Mouse (Mus musculus) liver, embryonic 16.5 days (tissue): ENCODE measurements around the gene Ddi1. TPM values are rescaled to one million over a fixed set of nuclear protein-coding genes. Genes with fewer than 3 reads are reported as not detected.
"Not testable (repeated sequence)": the region's sequence is repeated elsewhere in the genome, so short reads cannot be mapped to it uniquely, and the experiment has no call there.

Experiments
- ATAC-seq: fragments of 200-750 bp; cut with Nextera tagmentation; 2 replicates; pipeline ENCODE4 v1.8.0; 2017; ENCODE audit warnings: low read depth, mild to moderate bottlenecking, moderate number of reproducible peaks, moderate library complexity
- H3K27ac ChIP-seq: fragments of 300-500 bp; sonication (generic); 2 replicates; pipeline ENCODE4 v1.5.1; 2014; ENCODE audit warnings: mild to moderate bottlenecking, low read length
- H3K27me3 ChIP-seq: fragments of 300-500 bp; sonication (generic); 2 replicates; pipeline ENCODE4 v1.6.1; 2014; ENCODE audit warnings: low read depth, low read length, mixed read lengths; ENCODE audit not compliant: control insufficient read depth, insufficient read depth
- H3K36me3 ChIP-seq: fragments of 300-500 bp; sonication (generic); 2 replicates; pipeline ENCODE4 v1.6.1; 2014; ENCODE audit warnings: mild to moderate bottlenecking; ENCODE audit not compliant: control insufficient read depth, insufficient read depth
- H3K4me1 ChIP-seq: fragments of 300-500 bp; sonication (generic); 2 replicates; pipeline ENCODE4 v1.6.1; 2014; ENCODE audit warnings: low read depth, low read length, mixed read lengths; ENCODE audit not compliant: control insufficient read depth
- H3K4me2 ChIP-seq: fragments of 300-500 bp; sonication (generic); 2 replicates; pipeline ENCODE4 v1.6.1; 2014; ENCODE audit warnings: low read depth, low read length, mixed read lengths
- H3K4me3 ChIP-seq: fragments of 300-500 bp; sonication (generic); 2 replicates; pipeline ENCODE4 v1.5.1; 2014; ENCODE audit warnings: low read depth, mild to moderate bottlenecking, low read length
- H3K9ac ChIP-seq: fragments of 300-500 bp; sonication (generic); 2 replicates; pipeline ENCODE4 v1.6.1; 2014; ENCODE audit warnings: low read depth, low read length
- H3K9me3 ChIP-seq: fragments of 300-500 bp; sonication (generic); replicated peaks from 2 replicates; pipeline ENCODE4 v1.6.1; 2016; ENCODE audit warnings: low read length; ENCODE audit not compliant: control insufficient read depth
- WGBS: fragments of 180-500 bp; shearing (Covaris S2); extraction: QIAGEN DNeasy Blood & Tissue Kit; methylation state at CpG from one replicate; pipeline ENCODE4 v1.1.7; 2014; ENCODE audit not compliant: insufficient replicate concordance; 5-methylcytosine and 5-hydroxymethylcytosine counted together
- polyA plus RNA-seq: library from polyadenylated mRNA; unstranded; fragments of >200 nt; fragmentation: Nextera tagmentation; extraction: Ambion mirVana; gene quantifications from 2 replicates; pipeline ENCODE4 v1.2.1, GENCODE M21; 2015

Gene Ddi1
- polyA plus RNA-seq, 1 experiment from 2014 or later = 0.01 TPM

- Histone ChIP-seq H3K4me2 (no peak overlapping the region), H3K36me3 (no peaks in the 10 kb centered on the region), H3K27ac (no peak overlapping the region), H3K9me3 (no peaks in the 10 kb centered on the region), H3K4me3 (no peak overlapping the region), H3K9ac (no peak overlapping the region), H3K4me1 (no peaks in the 10 kb centered on the region), H3K27me3 (no peaks in the 10 kb centered on the region)
- 48% methylated on average over 1 of the region's 1 CpGs for WGBS
- no peak for ATAC-seq
Observed at GRCm38 (mm10) chr9:6276395-6276794, 6.7 kb upstream of the Ddi1 start.

- no peaks in the 10 kb centered on the region for H3K27me3 ChIP-seq
- WGBS = 64% methylated on average over 2 of the region's 2 CpGs
- H3K9me3 ChIP-seq = no peaks in the 10 kb centered on the region
Observed at GRCm38 (mm10) chr9:6264820-6265219, 4.8 kb downstream of the Ddi1 start.

GRCm38 (mm10) chr9:6257072-6257471 is 12.6 kb downstream of the Ddi1 start:
- Histone ChIP-seq H3K4me3 (no peak overlapping the region), H3K4me2 (no peak overlapping the region), H3K27me3 (no peaks in the 10 kb centered on the region), H3K4me1 (no peaks in the 10 kb centered on the region), H3K9ac (no peak overlapping the region), H3K36me3 (no peaks in the 10 kb centered on the region), H3K9me3 (no peaks in the 10 kb centered on the region), H3K27ac (no peak overlapping the region)
- ATAC-seq = no peak

More at GRCm38 (mm10) chr9:6264820-6265219, 4.8 kb downstream of the Ddi1 start:
- H3K36me3 ChIP-seq = no peaks in the 10 kb centered on the region
- H3K27ac ChIP-seq = no peak overlapping the region
- H3K4me1 ChIP-seq = no peaks in the 10 kb centered on the region
- no peak overlapping the region for H3K4me2 ChIP-seq
- no peak for ATAC-seq
- no peak overlapping the region for H3K4me3 ChIP-seq
- no peak overlapping the region for H3K9ac ChIP-seq

- Histone ChIP-seq H3K4me1 (no peaks in the 10 kb centered on the region), H3K27me3 (no peaks in the 10 kb centered on the region), H3K9me3 (no peaks in the 10 kb centered on the region), H3K4me2 (no peak overlapping the region), H3K36me3 (no peaks in the 10 kb centered on the region), H3K4me3 (no peak overlapping the region), H3K9ac (no peak overlapping the region), H3K27ac (no peak overlapping the region)
- no peak for ATAC-seq
- WGBS = 61% methylated on average over 2 of the region's 2 CpGs
Observed at GRCm38 (mm10) chr9:6251990-6252389, 17.7 kb downstream of the Ddi1 start.

GRCm38 (mm10) chr9:6250320-6250719 is 19.3 kb downstream of the Ddi1 start:
- H3K9me3 ChIP-seq = no peaks in the 10 kb centered on the region
- no peak overlapping the region for H3K4me2 ChIP-seq

GRCm38 (mm10) chr9:6235982-6236381 is 33.7 kb downstream of the Ddi1 start:
- WGBS = 58% methylated on average over 1 of the region's 1 CpGs
- H3K27ac ChIP-seq, H3K9ac ChIP-seq, H3K4me2 ChIP-seq, H3K9me3 ChIP-seq, H3K4me1 ChIP-seq, H3K4me3 ChIP-seq, H3K36me3 ChIP-seq, H3K27me3 ChIP-seq: not testable (repeated sequence)
- ATAC-seq = peak; percentile 62

More at GRCm38 (mm10) chr9:6250320-6250719, 19.3 kb downstream of the Ddi1 start:
- 38% methylated on average over 1 of the region's 1 CpGs for WGBS
- H3K4me1 ChIP-seq = no peaks in the 10 kb centered on the region
- no peak for ATAC-seq
- no peaks in the 10 kb centered on the region for H3K36me3 ChIP-seq
- H3K27ac ChIP-seq = no peak overlapping the region
- no peak overlapping the region for H3K4me3 ChIP-seq
- H3K27me3 ChIP-seq = no peaks in the 10 kb centered on the region
- no peak overlapping the region for H3K9ac ChIP-seq

GRCm38 (mm10) chr9:6217505-6217904 is 52.1 kb downstream of the Ddi1 start:
- Histone ChIP-seq H3K9ac (no peak overlapping the region), H3K4me1 (no peaks in the 10 kb centered on the region), H3K36me3 (no peaks in the 10 kb centered on the region), H3K4me3 (no peak overlapping the region), H3K9me3 (no peaks in the 10 kb centered on the region), H3K27me3 (no peaks in the 10 kb centered on the region), H3K27ac (no peak overlapping the region), H3K4me2 (no peak overlapping the region)
- WGBS = 53% methylated on average over 1 of the region's 1 CpGs
- ATAC-seq = no peak

- ATAC-seq = no peak
- H3K27me3 ChIP-seq = no peaks in the 10 kb centered on the region
- no peak overlapping the region for H3K9ac ChIP-seq
- no peak overlapping the region for H3K4me3 ChIP-seq
- no peaks in the 10 kb centered on the region for H3K4me1 ChIP-seq
- no peaks in the 10 kb centered on the region for H3K9me3 ChIP-seq
- H3K36me3 ChIP-seq = no peaks in the 10 kb centered on the region
- 52% methylated on average over 5 of the region's 5 CpGs for WGBS
- no peak overlapping the region for H3K27ac ChIP-seq
- no peak overlapping the region for H3K4me2 ChIP-seq
Observed at GRCm38 (mm10) chr9:6212862-6213261, 56.8 kb downstream of the Ddi1 start.
